Mouse (Mus musculus) thymus, adult 2 months (tissue): Measurements from ENCODE around the gene Pax2.

Source experiments
- CTCF ChIP-seq: fragments of 200-500 bp; IDR thresholded peaks from 2 replicates; pipeline ENCODE4 v1.5.1; 2012; ENCODE audit warnings: mild to moderate bottlenecking, control low read depth, low read length, moderate library complexity, borderline replicate concordance; ENCODE audit not compliant: control insufficient read depth, poor library complexity, insufficient read depth; ENCODE audit errors: extremely low read depth
- POLR2A ChIP-seq: fragments of 200-500 bp; IDR thresholded peaks from 2 replicates; pipeline ENCODE4 v1.6.1; 2012; ENCODE audit warnings: mild to moderate bottlenecking, low read length, control low read depth, moderate library complexity; ENCODE audit not compliant: control insufficient read depth, poor library complexity, insufficient read depth; ENCODE audit errors: extremely low read depth

GRCm38 (mm10) chr19:44708885-44709284 is 47.0 kb upstream of the Pax2 start:
- no peak for TF ChIP-seq CTCF
- no peak for TF ChIP-seq POLR2A
